Mouse (Mus musculus) kidney, adult 11 months (tissue): ENCODE data around the gene Fam160a1.

ENCODE experiments used
- DNase-seq: peaks from one replicate; pipeline ENCODE4 v3.0.0; 2022

The Fam160a1 gene

GRCm38 (mm10) chr3:85619345-85619744, 197.7 kb downstream of the Fam160a1 start:
- DNase-seq, result no peak

DNA sequence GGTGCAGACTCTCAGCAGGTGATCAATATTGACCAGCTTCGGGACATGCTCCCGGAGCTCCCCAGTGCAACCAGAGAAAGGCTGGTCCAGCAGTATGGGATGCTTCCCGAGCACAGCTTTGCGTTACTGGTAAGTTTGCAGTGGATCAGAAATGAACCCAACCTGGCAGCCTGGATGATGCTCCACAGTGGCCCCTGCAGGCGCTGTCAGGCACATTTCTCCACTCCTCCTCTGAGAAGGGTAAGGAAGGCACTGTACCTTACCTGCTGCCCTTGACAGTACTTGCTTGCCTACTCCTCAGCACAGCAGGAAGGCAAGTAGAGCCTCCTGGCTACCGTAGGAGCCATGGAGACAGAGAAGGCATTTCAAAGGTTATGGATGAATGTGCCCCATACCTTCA, 198.2 kb downstream of the Fam160a1 start:
- DNase-seq, result no peak

GRCm38 (mm10) chr3:85616389-85616788, 200.7 kb downstream of the Fam160a1 start:
- DNase-seq, result no peak
